In genomic region chr1:74298996-74299395, GRCm38 (mm10) we compare ENCODE assay signal across 9 mouse cellular contexts. TPM values are rescaled to one million over a fixed set of nuclear protein-coding genes. Genes with fewer than 3 reads are reported as not detected.
DNase-seq lines count a peak whose midpoint lies in the region; ATAC-seq lines count a peak whose summit lies in the region.
"Had no signal": no experiment of that assay in that cellular context is flagged by ENCODE, and none has a peak within 500 bp of the region (broad histone marks: within the 10 kb centered on the region; RNA-seq: fewer than 3 reads in every experiment).

No protein-coding gene starts in this region.

- H3K4me3 ChIP-seq in embryonic facial prominence, embryonic 15.5 days (replicated peaks), result no peak overlapping the region
- no peak overlapping the region for H3K4me3 ChIP-seq in midbrain, embryonic 10.5 days

- DNase-seq in cerebellum, adult 9-10 months, result peak; percentile 73
- no peak for DNase-seq in cerebellum, adult 11 months
- DNase-seq in 3T3-L1 (ENCODE audit: low read depth, low spot score), result peak; percentile 72
- DNase-seq in heart, postnatal 36 days, result peak; percentile 56 to 65
- no peak for DNase-seq in layer of hippocampus, adult 9-10 months (ENCODE audit: low spot score)
- no peak for DNase-seq in midbrain, embryonic 10.5 days (ENCODE audit: low spot score)
- DNase-seq: thymus, postnatal 4 days had no signal

- 56% methylated on average over 5 of the region's 5 CpGs for WGBS in embryonic facial prominence, embryonic 15.5 days
- 77% methylated on average over 5 of the region's 5 CpGs for WGBS in midbrain, embryonic 10.5 days

- H3K9ac ChIP-seq in embryonic facial prominence, embryonic 15.5 days, result no peak overlapping the region

- intact Hi-C loops in heart, postnatal 36 days (cut with DNase I), result no loop called here

- H3K9me3 ChIP-seq in embryonic facial prominence, embryonic 15.5 days (replicated peaks), result no peaks in the 10 kb centered on the region
- no peaks in the 10 kb centered on the region for H3K9me3 ChIP-seq in midbrain, embryonic 10.5 days (replicated peaks)

- no peaks in the 10 kb centered on the region for H3K27me3 ChIP-seq in embryonic facial prominence, embryonic 15.5 days
- H3K27me3 ChIP-seq in midbrain, embryonic 10.5 days (ENCODE audit: low read depth, poor library complexity, severe bottlenecking), result peaks cover 15% of the 10 kb centered on the region; the same call in 1 of the 2 replicates

- H3K4me1 ChIP-seq in embryonic facial prominence, embryonic 15.5 days, result peaks cover 74% of the 10 kb centered on the region
- peaks cover 28% of the 10 kb centered on the region for H3K4me1 ChIP-seq in midbrain, embryonic 10.5 days

- ATAC-seq in embryonic facial prominence, embryonic 15.5 days (ENCODE audit: insufficient number of reproducible peaks, low FRiP score, low TSS enrichment, low read depth), result no peak
- ATAC-seq in inflammation-experienced regulatory T-cells, adult 6 months, result no peak

- peak overlapping the region; percentile 99 for H3K27ac ChIP-seq in embryonic facial prominence, embryonic 15.5 days (replicated peaks)
- H3K27ac ChIP-seq in midbrain, embryonic 10.5 days (replicated peaks), result no peak overlapping the region

- no peak overlapping the region for H3K4me2 ChIP-seq in embryonic facial prominence, embryonic 15.5 days (replicated peaks)

- H3K36me3 ChIP-seq in embryonic facial prominence, embryonic 15.5 days, result peaks cover 4% of the 10 kb centered on the region
- H3K36me3 ChIP-seq in midbrain, embryonic 10.5 days, result peaks cover 12% of the 10 kb centered on the region; the same call in 1 of the 2 replicates

RNA-seq across cellular contexts. Expression of gene Tmbim1, which starts 6.4 kb away (rescaled TPM):
- 56.6 and 63.9 TPM in 2 replicates for polyA plus RNA-seq in embryonic facial prominence, embryonic 15.5 days (2015; fragmentation: Nextera tagmentation; extraction: Ambion mirVana)
- 10 to 100 TPM; 45.8 to 50.5 TPM for total RNA-seq in heart, postnatal 36 days (2021)
- 10 to 100 TPM; 15.7 to 27.4 (median 17.9) TPM for polyA plus RNA-seq in inflammation-experienced regulatory T-cells, adult 6 months (2017; shearing (Covaris generic))
- 8.6 TPM in 2 replicates for polyA plus RNA-seq in midbrain, embryonic 10.5 days (2016; fragmentation: Nextera tagmentation; extraction: Ambion mirVana)

RNA-seq across cellular contexts. Expression of gene Pnkd, which starts 14.3 kb away (rescaled TPM):
- 120 and 130 TPM in 2 replicates for polyA plus RNA-seq in embryonic facial prominence, embryonic 15.5 days (2015; fragmentation: Nextera tagmentation; extraction: Ambion mirVana)
- 100 to 1,000 TPM; 145 to 159 TPM for total RNA-seq in heart, postnatal 36 days (2021)
- polyA plus RNA-seq in inflammation-experienced regulatory T-cells, adult 6 months (2017; shearing (Covaris generic)), result 100 to 1,000 TPM in 1 of 3 experiments, 10 to 100 TPM in 2; 90.4 to 101 (median 95.6) TPM
- polyA plus RNA-seq in midbrain, embryonic 10.5 days (2016; fragmentation: Nextera tagmentation; extraction: Ambion mirVana), result 99.5 and 107 TPM in 2 replicates

RNA-seq across cellular contexts. Expression of gene Aamp, which starts 14.5 kb away (rescaled TPM):
- polyA plus RNA-seq in embryonic facial prominence, embryonic 15.5 days (2015; fragmentation: Nextera tagmentation; extraction: Ambion mirVana), result 247 and 256 TPM in 2 replicates
- total RNA-seq in heart, postnatal 36 days (2021), result 100 to 1,000 TPM; 102 to 104 TPM
- polyA plus RNA-seq in inflammation-experienced regulatory T-cells, adult 6 months (2017; shearing (Covaris generic)), result 100 to 1,000 TPM; 150 to 222 (median 210) TPM
- 241 and 246 TPM in 2 replicates for polyA plus RNA-seq in midbrain, embryonic 10.5 days (2016; fragmentation: Nextera tagmentation; extraction: Ambion mirVana)

RNA-seq across cellular contexts. Expression of gene Gpbar1, which starts 20.6 kb away (rescaled TPM):
- not detected in 2 replicates for polyA plus RNA-seq in embryonic facial prominence, embryonic 15.5 days (2015; fragmentation: Nextera tagmentation; extraction: Ambion mirVana)
- total RNA-seq in heart, postnatal 36 days (2021), result not detected
- under 1 TPM in 1 of 3 experiments, not detected in 2; 0.34 TPM for polyA plus RNA-seq in inflammation-experienced regulatory T-cells, adult 6 months (2017; shearing (Covaris generic))
- 0.25 TPM in 2 replicates for polyA plus RNA-seq in midbrain, embryonic 10.5 days (2016; fragmentation: Nextera tagmentation; extraction: Ambion mirVana)

Comparison
In these comparisons a context has a peak if more than half of its experiments do, and no peak if none do; other contexts are left out.
1. DNase-seq: peak in cerebellum, adult 9-10 months (single experiment), 3T3-L1 (single experiment) and heart, postnatal 36 days (2 of 2); none in cerebellum, adult 11 months (single experiment), layer of hippocampus, adult 9-10 months (single experiment) and midbrain, embryonic 10.5 days (single experiment).